In the genomic region with DNA sequence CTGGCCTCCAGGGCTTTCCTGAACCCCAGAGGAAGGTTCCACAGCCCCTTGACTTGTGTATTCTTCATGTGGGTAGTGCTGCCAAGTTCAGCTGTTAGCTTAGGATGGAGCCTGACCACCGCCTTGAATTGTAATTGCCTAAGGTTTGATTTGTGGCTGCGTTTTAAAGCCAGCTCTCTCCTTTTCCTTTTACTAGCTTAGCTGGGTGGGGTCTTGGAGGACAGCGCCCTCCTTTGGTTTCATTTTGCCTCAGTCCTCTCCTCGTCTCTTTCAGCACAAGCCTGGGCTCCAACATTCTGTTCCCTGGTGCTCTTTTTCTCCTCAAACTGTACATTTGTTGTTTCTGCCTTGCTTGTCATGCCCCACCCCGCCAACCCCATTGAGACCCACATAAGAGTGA, we compare ENCODE assay signal across 28 mouse cellular contexts.
"Had no signal": no experiment of that assay in that cellular context is flagged by ENCODE, and none has a peak within 500 bp of the region (broad histone marks: within the 10 kb centered on the region; RNA-seq: fewer than 3 reads in every experiment).

No protein-coding gene starts in this region.

- H3K4me2 ChIP-seq: embryonic facial prominence, embryonic 12.5 days; embryonic facial prominence, embryonic 13.5 days; embryonic facial prominence, embryonic 15.5 days; forebrain, embryonic 12.5 days; forebrain, embryonic 13.5 days; forebrain, embryonic 15.5 days had no signal

- H3K4me3 ChIP-seq: embryonic facial prominence, embryonic 10.5 days; embryonic facial prominence, embryonic 12.5 days; embryonic facial prominence, embryonic 13.5 days; embryonic facial prominence, embryonic 15.5 days; erythroblast, embryonic 14.5 days; forebrain, embryonic 10.5 days; forebrain, embryonic 12.5 days; forebrain, embryonic 13.5 days; forebrain, embryonic 15.5 days; gastrocnemius, adult 2 months; heart, adult 2 months; heart, embryonic 10.5 days had no signal

- H3K36me3 ChIP-seq: embryonic facial prominence, embryonic 10.5 days; embryonic facial prominence, embryonic 12.5 days; embryonic facial prominence, embryonic 13.5 days; embryonic facial prominence, embryonic 15.5 days; forebrain, embryonic 10.5 days; forebrain, embryonic 12.5 days; forebrain, embryonic 15.5 days; heart, embryonic 10.5 days had no signal

- DNase-seq: cerebellum, adult 8-10 months; cerebellum, adult 9-10 months; cerebellum, adult 9-11 months; cerebellum, postnatal 10 days; cerebellum, postnatal 14 days; cerebellum, postnatal 25 days; cerebellum, postnatal 36 days; embryo, embryonic 11 days; forebrain, postnatal 0 days; gastrocnemius, adult 2 months; gastrocnemius, postnatal 10 days; gastrocnemius, postnatal 14 days; gastrocnemius, postnatal 25 days; gastrocnemius, postnatal 36 days; heart, adult 18-20 months; heart, adult 2 months had no signal

- H3K27ac ChIP-seq: embryonic facial prominence, embryonic 10.5 days; embryonic facial prominence, embryonic 12.5 days; embryonic facial prominence, embryonic 13.5 days; embryonic facial prominence, embryonic 15.5 days; forebrain, embryonic 10.5 days; forebrain, embryonic 12.5 days; forebrain, embryonic 13.5 days; forebrain, embryonic 15.5 days; gastrocnemius, adult 2 months; heart, adult 2 months; heart, embryonic 10.5 days had no signal

- H3K9ac ChIP-seq: embryonic facial prominence, embryonic 12.5 days; embryonic facial prominence, embryonic 13.5 days; embryonic facial prominence, embryonic 15.5 days; forebrain, embryonic 12.5 days; forebrain, embryonic 13.5 days; forebrain, embryonic 15.5 days; forebrain, postnatal 0 days had no signal

- H3K27me3 ChIP-seq: embryonic facial prominence, embryonic 12.5 days; embryonic facial prominence, embryonic 13.5 days; embryonic facial prominence, embryonic 15.5 days; forebrain, embryonic 12.5 days; forebrain, embryonic 13.5 days; forebrain, embryonic 15.5 days had no signal

- H3K9me3 ChIP-seq: embryonic facial prominence, embryonic 15.5 days; forebrain, embryonic 15.5 days; heart, embryonic 10.5 days had no signal

- H3K4me1 ChIP-seq: embryonic facial prominence, embryonic 10.5 days; embryonic facial prominence, embryonic 12.5 days; embryonic facial prominence, embryonic 13.5 days; embryonic facial prominence, embryonic 15.5 days; forebrain, embryonic 10.5 days; forebrain, embryonic 12.5 days; forebrain, embryonic 13.5 days; forebrain, embryonic 15.5 days; heart, embryonic 10.5 days had no signal

- ATAC-seq: forebrain, embryonic 13.5 days; forebrain, embryonic 14.5 days; forebrain, embryonic 15.5 days; forebrain, embryonic 16.5 days; forebrain, postnatal 0 days had no signal
